Mouse (Mus musculus) skeletal muscle tissue, adult 2 months (tissue): ENCODE results near the gene Gp1bb.

Experiments used
- DNase-seq: peaks from one replicate; pipeline ENCODE4 v3.0.0-alpha.2; 2012; ENCODE audit warnings: low read depth, low spot score

The Gp1bb gene

GRCm38 (mm10) chr16:18581050-18581622 lies 41.1 kb downstream of the Gp1bb start:
- no peak for DNase-seq

- DNase-seq: no peak
Observed at GRCm38 (mm10) chr16:18580389-18580788, 41.8 kb downstream of the Gp1bb start.

- no peak for DNase-seq
Observed at GRCm38 (mm10) chr16:18577599-18578160, 44.5 kb downstream of the Gp1bb start.

DNA sequence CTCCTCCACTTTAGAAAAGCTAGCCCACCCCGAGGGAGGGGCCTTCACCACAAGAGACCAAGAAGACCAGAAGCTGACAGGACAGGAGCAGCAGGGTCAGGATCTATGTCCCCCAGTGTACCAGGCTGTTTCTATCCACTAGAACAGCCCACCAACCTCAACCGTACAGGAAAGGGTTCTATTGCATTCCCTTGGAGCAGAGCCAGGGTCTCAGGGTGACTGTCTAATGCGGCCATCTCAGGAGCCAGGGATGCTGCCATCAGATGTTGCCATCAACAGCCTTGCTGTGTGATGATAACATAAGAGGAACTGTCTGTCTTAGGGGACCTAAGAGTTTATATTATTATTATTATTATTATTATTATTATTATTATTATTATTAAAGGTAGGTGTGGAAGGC lies 45.1 kb downstream of the Gp1bb start:
- DNase-seq: no peak

DNA sequence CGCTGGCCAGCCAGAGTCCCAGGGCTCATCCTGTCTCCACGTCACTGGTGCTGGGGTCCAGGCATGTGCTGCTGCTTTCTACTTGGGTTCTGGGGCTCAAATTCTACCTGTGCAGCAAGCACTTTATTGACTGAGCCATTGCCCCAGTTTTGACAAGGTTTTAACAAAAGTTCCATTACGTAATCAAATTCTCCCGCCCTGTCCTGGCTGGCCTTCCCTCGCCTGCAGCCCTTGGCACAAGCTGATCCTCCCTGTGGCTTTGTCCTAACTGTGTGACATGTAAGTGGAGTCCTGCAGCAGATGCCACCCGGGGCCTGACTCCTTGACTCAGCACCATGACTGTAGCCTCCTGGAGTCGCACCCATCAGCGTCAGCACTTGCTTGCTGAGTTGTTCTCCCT lies 48.0 kb downstream of the Gp1bb start:
- no peak for DNase-seq
